Mouse (Mus musculus): ENCODE results near the gene Chd2. TPM values are rescaled to one million over a fixed set of nuclear protein-coding genes. Genes with fewer than 3 reads are reported as not detected.

Chd2 gene
- polyA plus RNA-seq, 1 experiment from 2014 or later, result 50.5 TPM

DNA sequence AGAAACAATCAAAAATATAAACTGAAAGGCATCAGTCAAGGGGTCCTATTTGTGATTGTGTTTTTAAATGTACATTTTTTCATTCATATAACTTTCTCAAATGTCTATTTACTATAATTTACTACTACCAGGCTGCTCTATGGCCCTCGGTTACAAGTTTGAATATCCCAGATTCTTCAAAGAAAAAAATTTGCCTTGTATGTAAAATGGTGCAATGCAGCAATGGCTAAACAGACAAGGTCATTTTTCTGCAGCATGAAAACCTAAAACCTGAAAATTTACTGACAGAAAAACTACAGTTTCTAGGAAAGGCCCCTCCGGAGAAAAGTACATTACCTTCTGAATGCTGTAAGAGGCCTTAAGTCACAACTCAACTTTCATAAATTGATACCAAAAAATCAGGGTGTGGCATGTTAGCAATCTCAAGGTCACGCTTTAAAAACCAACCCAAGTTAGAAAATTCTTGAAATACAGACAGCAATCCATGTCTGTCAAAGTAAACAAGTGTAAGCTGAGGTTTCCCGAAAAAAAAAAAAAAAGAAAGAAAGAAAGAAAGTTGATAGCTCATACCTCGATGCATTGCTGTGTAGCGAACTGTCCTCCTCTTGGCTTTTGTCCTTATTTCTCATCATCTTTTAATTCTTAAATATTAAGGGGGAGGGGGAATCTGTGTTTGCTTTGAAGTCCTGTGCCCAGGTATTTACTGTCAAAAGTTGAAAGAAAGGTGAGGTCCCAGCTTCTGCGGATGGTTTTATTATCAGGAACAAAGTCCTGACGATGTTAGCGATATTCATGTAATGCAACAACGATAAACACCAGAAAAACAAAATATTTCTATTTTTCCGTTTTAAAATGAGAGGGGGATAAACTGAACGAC, 1.2 kb downstream of the Chd2 start:
- Histone ChIP-seq H3K9me3 (ENCODE audit: control insufficient read depth, low read length) (no peaks in the 10 kb centered on the region), H3K4me1 (replicated peaks; ENCODE audit: control insufficient read depth, insufficient read depth, low read length) (peaks cover 14% of the 10 kb centered on the region), H3K4me2 (ENCODE audit: low read length) (peak overlapping the region; percentile 67), H3K27ac (ENCODE audit: low read depth) (peak overlapping the region; percentile 99), H3K36me3 (ENCODE audit: control insufficient read depth, insufficient read depth, low read length) (peaks cover 22% of the 10 kb centered on the region), H3K27me3 (replicated peaks; ENCODE audit: control insufficient read depth, insufficient read depth, low read length) (no peaks in the 10 kb centered on the region), H3K4me3 (ENCODE audit: low read depth, low read length) (peak overlapping the region; percentile 81), H3K9ac (ENCODE audit: low read length) (peak overlapping the region; percentile 96)
- 1% methylated on average over 12 of the region's 12 CpGs for WGBS
- ATAC-seq (replicated peaks; ENCODE audit: low FRiP score, low TSS enrichment, low read depth) (no peak), DNase-seq (ENCODE audit: low spot score) (no peak)

DNA sequence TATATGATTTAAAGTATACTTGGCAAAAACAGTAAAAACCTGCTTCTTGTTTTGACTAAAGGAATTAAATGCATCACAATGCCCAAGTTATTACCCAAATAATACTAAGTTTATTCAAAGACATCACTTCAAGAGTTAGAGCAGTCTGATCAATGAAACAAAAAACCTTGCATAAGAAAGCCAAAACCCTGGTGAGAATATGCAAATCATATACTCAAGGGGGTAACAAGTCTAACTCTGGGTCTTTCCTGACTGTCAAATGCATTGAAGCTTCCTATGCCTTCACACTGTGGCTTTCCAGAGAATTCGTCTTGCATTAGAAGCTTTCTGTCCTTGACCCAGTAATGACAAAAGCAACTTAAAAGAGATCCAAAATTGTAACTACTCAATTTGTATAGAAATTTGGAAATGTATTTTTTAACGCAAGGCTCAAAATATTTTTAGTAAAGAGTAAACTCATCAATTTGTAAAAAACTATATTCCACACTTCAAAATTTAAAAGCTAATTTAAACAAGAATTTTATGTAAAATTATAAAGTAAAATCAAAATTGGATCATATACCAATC, 2.4 kb downstream of the Chd2 start:
- peaks cover 25% of the 10 kb centered on the region for H3K36me3 ChIP-seq (ENCODE audit: control insufficient read depth, insufficient read depth, low read length)
- peak overlapping the region; percentile 56 for H3K4me3 ChIP-seq (ENCODE audit: low read depth, low read length)
- peak overlapping the region; percentile 70; the same call in 1 of the 2 replicates for H3K27ac ChIP-seq (ENCODE audit: low read depth)
- peak overlapping the region; percentile 87 for H3K4me2 ChIP-seq (ENCODE audit: low read length)
- DNase-seq (ENCODE audit: low spot score) (no peak), ATAC-seq (replicated peaks; ENCODE audit: low FRiP score, low TSS enrichment, low read depth) (no peak)
- H3K9me3 ChIP-seq (ENCODE audit: control insufficient read depth, low read length), result no peaks in the 10 kb centered on the region
- 23% methylated on average over 2 of the region's 2 CpGs for WGBS
- peaks cover 18% of the 10 kb centered on the region for H3K4me1 ChIP-seq (replicated peaks; ENCODE audit: control insufficient read depth, insufficient read depth, low read length)
- H3K27me3 ChIP-seq (replicated peaks; ENCODE audit: control insufficient read depth, insufficient read depth, low read length), result no peaks in the 10 kb centered on the region
- H3K9ac ChIP-seq (ENCODE audit: low read length), result peak overlapping the region; percentile 88

DNA sequence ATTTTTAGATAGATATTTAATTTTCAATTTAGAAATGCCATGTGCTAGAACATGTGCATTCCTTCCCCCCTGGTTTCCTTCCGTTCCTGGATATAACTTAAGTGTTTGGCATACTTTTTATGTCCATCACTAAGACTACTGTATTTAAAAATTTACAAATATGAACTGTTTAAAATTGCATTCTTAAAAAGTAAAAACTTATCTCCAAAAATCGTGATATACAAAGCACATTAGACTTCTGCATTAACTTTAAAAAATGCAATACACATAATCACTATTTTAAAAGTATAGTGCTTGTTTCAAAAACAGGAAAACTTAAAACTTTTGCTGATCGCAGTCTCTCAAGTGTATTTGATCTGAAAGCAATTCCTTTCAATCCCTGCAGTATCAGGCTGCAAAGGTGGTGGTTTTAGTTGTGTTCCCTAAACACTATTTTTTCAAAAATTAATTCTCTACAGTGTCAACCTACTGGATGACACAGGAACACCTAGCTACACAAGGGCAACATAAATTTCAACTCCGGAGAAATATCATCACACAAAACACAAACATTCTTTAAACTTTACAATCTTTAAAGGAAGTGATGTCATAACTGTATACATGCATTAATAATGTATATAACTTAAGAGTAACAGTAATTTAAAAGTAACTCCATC, 3.1 kb downstream of the Chd2 start:
- peak overlapping the region; percentile 87 for H3K4me2 ChIP-seq (ENCODE audit: low read length)
- H3K36me3 ChIP-seq (ENCODE audit: control insufficient read depth, insufficient read depth, low read length), result peaks cover 24% of the 10 kb centered on the region
- peak overlapping the region; percentile 98 for H3K27ac ChIP-seq (ENCODE audit: low read depth)
- no peaks in the 10 kb centered on the region for H3K9me3 ChIP-seq (ENCODE audit: control insufficient read depth, low read length)
- peaks cover 24% of the 10 kb centered on the region for H3K4me1 ChIP-seq (replicated peaks; ENCODE audit: control insufficient read depth, insufficient read depth, low read length)
- WGBS, result 7% methylated on average over 4 of the region's 4 CpGs
- H3K4me3 ChIP-seq (ENCODE audit: low read depth, low read length), result peak overlapping the region; percentile 56
- no peak for ATAC-seq (replicated peaks; ENCODE audit: low FRiP score, low TSS enrichment, low read depth)
- no peak for DNase-seq (ENCODE audit: low spot score)
- H3K9ac ChIP-seq (ENCODE audit: low read length), result peak overlapping the region; percentile 88
- no peaks in the 10 kb centered on the region for H3K27me3 ChIP-seq (replicated peaks; ENCODE audit: control insufficient read depth, insufficient read depth, low read length)

DNA sequence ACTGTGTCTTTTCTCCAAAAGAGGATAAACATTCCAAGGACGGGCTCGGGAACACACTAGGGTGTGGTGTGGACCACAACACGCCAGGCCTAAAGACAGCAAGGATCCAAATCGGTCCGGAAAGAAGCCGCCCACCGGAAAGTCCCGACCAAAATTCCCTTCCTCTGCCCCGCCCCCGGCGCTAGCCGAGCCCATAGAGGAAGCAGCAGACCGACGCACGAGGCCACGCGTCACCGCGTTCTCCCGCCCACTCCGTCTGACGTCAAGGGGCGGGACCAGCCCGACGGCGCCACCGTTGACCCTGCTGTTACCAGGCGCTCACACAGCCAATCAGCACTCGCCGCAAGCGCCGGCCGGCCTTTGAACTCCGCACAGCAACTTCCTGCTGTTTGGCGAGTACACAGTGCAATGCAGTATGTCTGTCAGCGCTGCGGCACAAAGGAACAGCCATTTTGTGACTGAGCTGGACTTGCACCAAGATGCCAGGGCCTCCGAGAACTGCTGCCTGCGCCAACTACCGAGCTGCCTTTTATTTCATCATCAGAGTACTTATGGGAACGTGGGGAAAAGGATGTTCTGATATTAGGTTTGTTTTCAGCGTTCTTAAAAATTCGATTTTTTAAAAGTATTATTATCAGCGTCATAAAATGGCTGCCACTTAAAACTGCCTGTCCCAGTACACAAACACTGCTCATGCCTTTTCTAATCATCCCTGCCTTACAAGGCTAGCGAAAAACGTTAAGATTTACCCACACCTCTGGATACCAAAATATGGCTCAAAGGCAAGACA, 3.8 kb downstream of the Chd2 start:
- H3K9ac ChIP-seq (ENCODE audit: low read length), result peak overlapping the region; percentile 88
- peak overlapping the region; percentile 98 for H3K27ac ChIP-seq (ENCODE audit: low read depth)
- under 1% methylated on average over 46 of the region's 46 CpGs for WGBS
- H3K36me3 ChIP-seq (ENCODE audit: control insufficient read depth, insufficient read depth, low read length), result peaks cover 19% of the 10 kb centered on the region
- peak overlapping the region; percentile 56 for H3K4me3 ChIP-seq (ENCODE audit: low read depth, low read length)
- peak overlapping the region; percentile 87 for H3K4me2 ChIP-seq (ENCODE audit: low read length)
- H3K9me3 ChIP-seq (ENCODE audit: control insufficient read depth, low read length), result no peaks in the 10 kb centered on the region
- H3K27me3 ChIP-seq (replicated peaks; ENCODE audit: control insufficient read depth, insufficient read depth, low read length), result no peaks in the 10 kb centered on the region
- ATAC-seq (replicated peaks; ENCODE audit: low FRiP score, low TSS enrichment, low read depth) (peak; percentile 98), DNase-seq (ENCODE audit: low spot score) (peak; percentile 100)
- peaks cover 31% of the 10 kb centered on the region for H3K4me1 ChIP-seq (replicated peaks; ENCODE audit: control insufficient read depth, insufficient read depth, low read length)

DNA sequence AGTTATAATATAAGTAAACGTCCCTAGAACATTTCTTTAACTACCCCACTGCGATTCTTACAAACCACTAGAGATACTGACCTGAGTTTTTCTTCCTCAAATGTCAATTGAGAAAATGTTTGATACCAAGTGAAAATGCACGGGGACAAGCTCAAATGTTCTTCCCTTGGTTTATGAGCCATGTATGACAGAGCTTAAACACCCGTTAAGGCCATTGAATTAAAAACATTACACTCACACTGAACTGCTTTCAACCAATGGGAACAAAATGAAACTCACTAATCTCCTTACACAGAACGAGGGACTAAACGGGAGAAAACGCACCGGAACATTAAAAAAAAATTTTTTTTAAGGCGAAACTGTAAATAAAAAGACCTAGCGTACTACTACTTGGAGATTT, 4.4 kb downstream of the Chd2 start:
- Histone ChIP-seq H3K27me3 (replicated peaks; ENCODE audit: control insufficient read depth, insufficient read depth, low read length) (no peaks in the 10 kb centered on the region), H3K36me3 (ENCODE audit: control insufficient read depth, insufficient read depth, low read length) (peaks cover 19% of the 10 kb centered on the region), H3K4me2 (ENCODE audit: low read length) (peak overlapping the region; percentile 87), H3K9me3 (ENCODE audit: control insufficient read depth, low read length) (no peaks in the 10 kb centered on the region), H3K4me1 (replicated peaks; ENCODE audit: control insufficient read depth, insufficient read depth, low read length) (peaks cover 31% of the 10 kb centered on the region), H3K9ac (ENCODE audit: low read length) (peak overlapping the region; percentile 73), H3K27ac (ENCODE audit: low read depth) (peak overlapping the region; percentile 98), H3K4me3 (ENCODE audit: low read depth, low read length) (peak overlapping the region; percentile 56)
- ATAC-seq (replicated peaks; ENCODE audit: low FRiP score, low TSS enrichment, low read depth) (peak; percentile 0; the same call in 1 of the 2 replicates), DNase-seq (ENCODE audit: low spot score) (no peak)
- 15% methylated on average over 10 of the region's 10 CpGs for WGBS

DNA sequence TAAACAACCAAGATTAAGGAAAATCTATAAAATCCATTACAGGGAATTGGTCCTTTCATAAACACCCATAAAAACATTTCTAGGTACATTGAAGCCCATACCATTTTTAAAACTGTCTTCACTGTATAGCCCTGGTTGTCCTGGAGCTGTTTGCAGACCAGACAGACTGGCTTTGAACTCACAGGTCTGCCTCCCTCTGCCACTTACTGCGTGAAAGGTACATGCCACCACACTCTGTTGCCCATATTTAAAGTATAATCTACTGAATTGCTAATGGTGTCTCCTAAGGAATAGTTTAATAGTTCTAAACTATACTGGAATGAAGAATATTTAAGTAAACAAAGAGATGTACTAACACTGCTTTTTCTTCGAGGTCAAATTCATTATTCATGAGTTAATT, 5.1 kb downstream of the Chd2 start:
- WGBS, result 70% methylated on average over 2 of the region's 2 CpGs
- Histone ChIP-seq H3K36me3 (ENCODE audit: control insufficient read depth, insufficient read depth, low read length) (peaks cover 22% of the 10 kb centered on the region), H3K9me3 (ENCODE audit: control insufficient read depth, low read length) (no peaks in the 10 kb centered on the region), H3K27me3 (replicated peaks; ENCODE audit: control insufficient read depth, insufficient read depth, low read length) (no peaks in the 10 kb centered on the region), H3K4me3 (ENCODE audit: low read depth, low read length) (peak overlapping the region; percentile 56; the same call in 1 of the 2 replicates), H3K4me1 (replicated peaks; ENCODE audit: control insufficient read depth, insufficient read depth, low read length) (peaks cover 34% of the 10 kb centered on the region), H3K9ac (ENCODE audit: low read length) (peak overlapping the region; percentile 73), H3K27ac (ENCODE audit: low read depth) (no peak overlapping the region), H3K4me2 (ENCODE audit: low read length) (peak overlapping the region; percentile 87)
- DNase-seq (ENCODE audit: low spot score), result no peak
- ATAC-seq (replicated peaks; ENCODE audit: low FRiP score, low TSS enrichment, low read depth), result no peak

DNA sequence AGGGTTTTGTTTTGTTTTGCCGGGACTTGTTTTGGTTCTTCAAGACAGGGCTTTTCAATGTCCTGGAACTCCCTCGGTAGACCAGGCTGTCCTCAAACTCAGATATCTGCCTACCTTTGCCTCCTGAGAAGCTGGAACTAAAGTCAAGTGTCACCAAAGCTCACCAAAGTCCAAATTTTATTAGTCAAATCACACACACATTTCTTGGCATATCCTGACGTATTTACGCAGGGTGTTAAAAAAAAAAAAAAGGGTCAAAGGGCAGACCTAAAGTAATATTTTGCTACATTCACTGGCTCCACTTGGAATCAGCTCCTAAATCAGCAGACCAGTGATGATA, 5.8 kb downstream of the Chd2 start:
- Histone ChIP-seq H3K4me3 (ENCODE audit: low read depth, low read length) (no peak overlapping the region), H3K4me1 (replicated peaks; ENCODE audit: control insufficient read depth, insufficient read depth, low read length) (peaks cover 35% of the 10 kb centered on the region), H3K36me3 (ENCODE audit: control insufficient read depth, insufficient read depth, low read length) (peaks cover 22% of the 10 kb centered on the region), H3K9me3 (ENCODE audit: control insufficient read depth, low read length) (no peaks in the 10 kb centered on the region), H3K9ac (ENCODE audit: low read length) (no peak overlapping the region), H3K27me3 (replicated peaks; ENCODE audit: control insufficient read depth, insufficient read depth, low read length) (no peaks in the 10 kb centered on the region), H3K27ac (ENCODE audit: low read depth) (no peak overlapping the region; the same call in 1 of the 2 replicates), H3K4me2 (ENCODE audit: low read length) (peak overlapping the region; percentile 13; the same call in 1 of the 2 replicates)
- ATAC-seq (replicated peaks; ENCODE audit: low FRiP score, low TSS enrichment, low read depth) (no peak), DNase-seq (ENCODE audit: low spot score) (no peak)
- 70% methylated on average over 4 of the region's 4 CpGs for WGBS
